Mouse (Mus musculus) thymus, postnatal 4 days (tissue): Measurements from ENCODE around the gene Amfr.

Source experiments
- DNase-seq: peaks from one replicate; pipeline ENCODE4 v3.0.0; 2021

Gene Amfr

DNA sequence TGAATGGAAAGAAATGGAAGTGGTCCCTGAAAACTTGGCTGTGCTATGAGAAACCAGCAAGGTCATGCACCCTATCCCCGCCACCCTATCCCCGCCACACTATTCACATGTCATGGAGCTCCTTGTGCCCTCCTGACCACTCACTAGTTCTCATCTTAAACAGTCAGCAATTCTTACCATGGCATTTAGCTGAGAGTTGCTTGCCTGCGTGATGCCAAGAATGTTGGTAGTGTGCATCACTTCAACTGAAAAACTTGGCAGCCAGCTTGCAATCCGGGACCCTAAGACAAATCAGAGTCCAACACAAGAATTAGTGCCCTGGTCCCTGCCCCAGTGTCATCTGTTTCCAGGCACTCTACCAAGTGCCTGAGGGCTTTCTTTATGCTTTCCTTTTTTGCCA lies 32.5 kb downstream of the Amfr start:
- no peak for DNase-seq

DNA sequence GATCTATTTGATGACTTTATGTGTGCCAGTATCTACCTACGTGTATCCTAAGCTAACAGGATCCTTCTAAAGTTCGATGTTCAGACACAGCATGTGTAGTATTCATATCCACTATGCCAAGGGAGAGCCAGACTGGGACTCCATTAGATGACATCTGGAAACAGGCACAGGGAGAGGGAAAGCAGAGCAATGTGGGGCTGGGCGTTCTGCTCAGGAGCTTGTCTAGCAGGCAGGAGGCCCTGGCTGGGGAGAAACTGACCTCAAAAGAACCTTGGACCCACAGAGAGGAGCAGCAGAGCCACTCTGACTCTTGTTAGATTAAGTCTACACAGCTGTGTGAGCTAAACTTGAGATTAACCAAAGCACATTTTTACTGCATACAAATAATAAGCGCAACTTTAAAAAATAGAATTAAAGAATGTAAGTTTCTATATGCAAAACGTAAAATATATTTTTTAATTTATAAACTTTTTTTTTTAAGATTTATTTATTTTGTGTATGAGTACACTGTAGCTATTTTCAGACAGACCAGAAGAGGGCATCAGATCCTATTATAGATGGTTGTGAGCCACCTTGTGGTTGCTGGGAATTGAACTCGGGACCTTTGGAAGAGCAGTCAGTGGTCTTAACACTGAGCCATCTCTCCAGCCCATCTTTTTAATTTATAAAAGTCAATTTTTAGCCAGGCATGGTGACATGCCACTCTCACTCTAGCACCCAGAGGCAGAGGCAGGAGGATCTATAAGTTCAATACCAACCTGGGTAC lies 36.0 kb downstream of the Amfr start:
- DNase-seq: peak; percentile 2

DNA sequence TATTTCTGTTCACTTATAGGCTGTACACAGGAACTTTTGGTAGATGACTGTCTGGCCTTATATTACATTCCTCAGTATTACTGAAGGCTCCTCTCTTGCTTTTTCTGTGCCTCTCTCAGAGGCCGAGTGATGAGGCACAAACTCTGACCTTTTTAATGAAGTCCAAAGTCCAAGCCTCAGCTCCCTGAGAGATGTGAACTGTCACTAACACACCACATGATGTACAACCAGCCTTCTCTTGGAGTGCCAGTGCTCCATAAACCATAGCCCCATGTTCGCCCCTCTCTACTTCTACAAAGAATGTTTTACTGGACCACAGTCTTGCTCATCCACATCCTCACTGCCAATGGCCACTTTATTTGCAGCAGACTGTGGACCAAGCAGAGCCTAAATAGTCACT lies 37.3 kb downstream of the Amfr start:
- no peak for DNase-seq

DNA sequence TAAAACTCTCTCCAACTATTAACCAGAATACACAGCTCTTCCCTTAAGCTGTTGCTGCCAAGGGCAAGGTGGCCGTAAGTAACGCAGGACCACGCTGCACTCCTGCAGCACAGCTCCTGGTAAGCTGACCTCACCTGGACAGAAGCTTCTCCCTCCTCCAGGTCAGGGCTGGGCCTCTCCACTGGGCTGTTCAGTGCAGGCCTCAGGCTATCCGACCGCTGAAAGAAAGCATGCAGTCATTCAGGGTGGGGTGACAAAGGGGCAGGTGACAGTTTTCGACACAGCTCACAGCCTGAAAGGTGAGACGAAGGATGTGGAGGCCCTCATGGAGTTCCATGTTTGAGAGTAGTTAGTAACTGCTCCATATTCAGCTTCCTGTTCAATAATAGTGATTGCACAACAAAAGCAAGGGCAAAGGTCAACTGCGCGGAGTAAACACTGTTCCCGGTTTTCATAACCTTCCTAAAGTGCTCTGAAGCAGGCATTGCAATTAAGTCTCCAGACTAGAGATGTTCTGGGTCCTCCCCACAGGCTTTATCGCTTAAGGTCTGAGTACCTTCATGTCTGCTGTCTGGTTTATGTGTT lies 37.9 kb downstream of the Amfr start:
- DNase-seq: no peak

DNA sequence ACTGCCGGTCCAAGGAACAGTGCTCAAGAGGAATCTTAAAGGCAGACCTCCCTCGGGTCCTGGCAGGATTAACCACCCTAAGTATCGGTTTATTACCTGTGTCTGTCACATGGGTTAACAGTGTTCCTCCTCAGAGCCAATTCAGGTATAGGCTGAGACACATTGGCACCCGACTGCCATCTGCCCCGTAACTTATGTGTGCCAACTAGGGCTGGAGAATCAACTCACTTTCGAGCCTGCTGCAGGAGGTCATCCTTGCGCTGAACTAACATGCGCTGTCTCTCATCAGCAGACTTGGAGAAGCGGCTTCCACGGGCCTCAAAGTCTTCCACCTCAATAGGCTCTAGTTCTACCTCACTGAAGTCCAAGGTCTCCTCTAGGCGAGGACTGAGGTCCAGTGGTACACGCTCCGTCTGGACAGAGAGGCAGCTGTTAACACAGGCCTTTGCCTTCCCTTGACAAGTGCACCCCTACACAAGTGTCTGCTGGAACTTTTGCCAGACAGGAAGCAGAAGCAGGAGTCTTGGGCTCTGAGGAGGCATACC lies 38.7 kb downstream of the Amfr start:
- DNase-seq: no peak

DNA sequence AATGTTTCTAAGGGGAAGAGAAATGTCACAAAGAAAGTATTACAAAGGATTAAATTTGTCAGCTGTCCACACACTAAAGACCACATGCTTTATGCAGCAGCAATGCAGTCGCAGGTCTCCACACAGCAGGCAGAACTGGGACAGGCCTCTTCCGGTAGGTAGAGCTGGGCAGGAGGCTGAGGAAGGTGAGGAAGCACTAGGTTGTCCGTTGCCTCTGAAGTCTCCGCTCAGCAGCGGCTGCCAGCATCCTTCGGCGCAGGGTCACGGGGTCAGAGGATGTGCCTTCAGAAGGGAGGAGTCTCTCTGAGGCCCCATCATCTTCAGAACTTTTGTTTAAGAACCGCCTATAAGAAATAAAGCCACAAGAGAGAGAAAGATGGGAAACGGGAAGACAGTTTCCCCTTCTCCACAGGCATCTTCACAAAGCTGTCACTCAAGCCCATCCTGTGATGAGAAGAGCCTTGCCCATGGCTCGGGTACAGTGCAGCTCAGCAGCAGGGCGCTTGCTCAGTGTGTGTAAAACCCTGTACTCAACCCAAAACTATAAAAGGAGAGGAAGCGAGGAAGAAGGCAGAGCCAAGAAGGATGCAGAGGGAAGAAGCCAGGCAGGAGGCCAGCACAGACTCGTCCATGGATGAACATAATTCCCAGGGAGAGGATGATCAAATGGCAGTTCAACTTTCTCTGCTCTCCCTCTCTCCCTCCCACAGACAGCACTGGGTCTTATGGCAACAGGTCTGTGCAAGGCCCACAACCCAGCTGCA lies 39.5 kb downstream of the Amfr start:
- no peak for DNase-seq

DNA sequence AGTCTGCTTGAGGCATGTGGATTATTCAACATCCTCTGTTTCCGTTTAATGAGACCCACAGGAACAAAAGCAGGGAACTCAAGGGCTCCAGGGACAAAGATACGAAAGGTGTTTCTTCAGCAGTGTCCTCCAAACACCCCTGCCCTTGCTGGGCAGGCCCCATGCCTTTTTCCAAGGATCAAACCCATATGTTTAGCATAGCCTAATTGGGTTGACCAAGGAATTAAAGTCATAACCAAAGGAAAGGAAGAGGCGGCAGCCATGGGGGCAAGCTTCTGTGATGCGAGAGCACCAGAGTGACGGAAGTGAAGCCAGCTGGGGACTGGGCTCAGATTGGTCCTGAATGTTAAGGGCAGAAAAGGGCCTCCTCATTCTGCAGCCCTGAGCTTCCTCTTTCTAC lies 40.4 kb downstream of the Amfr start:
- DNase-seq: no peak

DNA sequence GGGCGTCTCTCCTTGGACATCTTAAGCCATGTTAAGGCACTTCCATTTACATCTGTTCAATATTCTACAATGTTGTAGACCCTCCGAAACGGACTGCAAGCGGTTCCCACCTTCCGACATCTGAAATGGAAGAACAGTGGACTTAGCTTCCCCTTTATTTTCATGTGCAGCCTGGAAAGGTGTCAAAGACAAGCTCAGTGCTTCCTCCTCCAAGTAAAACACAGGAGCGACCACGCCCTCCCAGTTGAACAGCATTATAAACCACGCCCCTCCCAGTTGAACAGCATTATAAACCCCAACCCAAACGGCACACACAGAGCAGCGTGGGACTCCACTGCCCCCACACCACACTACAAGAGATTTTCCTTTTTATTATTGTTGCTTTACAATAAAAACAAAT lies 41.2 kb downstream of the Amfr start:
- no peak for DNase-seq

DNA sequence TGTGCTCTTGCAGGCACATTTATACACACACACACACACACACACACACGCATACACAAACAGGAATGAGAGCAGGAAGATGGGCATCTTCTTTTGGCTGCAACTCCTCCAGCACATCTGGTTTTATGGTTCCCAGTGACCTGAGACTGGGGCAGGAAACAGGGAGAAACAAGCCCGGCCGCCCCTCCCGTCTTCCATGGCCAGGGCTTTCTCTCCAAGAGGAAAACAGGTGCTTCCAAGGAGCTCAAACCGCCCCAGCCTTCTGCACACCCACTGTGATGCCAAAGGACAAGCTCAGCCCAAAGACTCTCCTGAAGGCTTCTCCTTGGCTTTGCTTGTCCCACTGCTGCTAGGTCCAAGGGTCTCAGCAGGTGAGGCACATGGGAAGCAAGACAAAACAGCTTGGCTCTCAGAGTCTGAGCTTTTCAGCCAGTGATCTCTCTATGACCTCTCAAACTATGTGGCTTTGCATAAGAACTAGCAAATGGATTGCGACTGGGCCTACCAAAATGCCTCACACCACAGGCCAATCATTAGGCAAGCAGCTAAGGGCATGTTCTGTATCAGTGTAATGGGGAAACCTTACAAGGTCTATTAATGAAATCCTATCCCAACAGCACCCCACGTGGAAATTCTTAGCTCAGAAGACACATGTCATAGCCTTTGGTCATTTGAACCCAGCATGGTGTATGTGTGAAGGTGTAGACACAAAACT lies 42.9 kb downstream of the Amfr start:
- no peak for DNase-seq

DNA sequence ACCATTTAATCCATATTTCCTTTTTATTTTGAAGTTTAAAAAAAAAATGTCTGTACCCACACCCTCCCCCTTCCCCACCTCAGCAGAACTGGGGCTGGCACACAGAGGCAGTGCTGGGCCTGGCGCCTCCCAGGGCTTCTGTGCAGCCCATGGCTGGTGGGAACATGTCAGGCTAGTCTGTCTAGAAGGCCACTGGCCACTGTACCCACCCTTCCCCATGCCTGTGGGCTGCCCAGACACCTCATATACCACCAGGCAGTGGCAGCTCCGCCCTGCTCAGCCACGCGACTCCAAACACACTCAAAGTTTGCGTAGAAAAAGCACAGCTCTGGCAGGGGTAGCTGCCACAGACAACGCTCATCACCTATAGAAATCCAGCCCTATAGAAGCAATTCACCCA lies 44.3 kb downstream of the Amfr start:
- DNase-seq: no peak

DNA sequence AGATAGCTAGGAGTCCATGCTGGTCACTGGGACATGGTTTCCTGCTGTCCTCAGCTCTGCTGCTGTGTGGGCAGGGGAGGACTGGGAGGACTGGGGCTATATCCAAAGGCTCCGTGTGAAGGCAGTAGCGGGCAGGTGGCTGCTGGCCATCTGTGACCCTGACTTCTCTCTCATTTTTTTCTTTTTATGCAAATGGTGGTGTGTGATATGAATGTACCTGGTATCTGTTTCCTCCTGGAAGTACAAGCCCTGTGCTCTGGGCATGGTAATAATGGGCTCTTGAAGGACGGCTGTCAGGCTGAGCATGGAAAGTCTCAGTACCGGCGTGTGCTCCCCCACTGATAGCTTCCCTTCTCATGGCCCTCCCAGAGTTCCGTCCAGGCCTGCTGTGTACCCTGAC lies 51.7 kb downstream of the Amfr start:
- no peak for DNase-seq

DNA sequence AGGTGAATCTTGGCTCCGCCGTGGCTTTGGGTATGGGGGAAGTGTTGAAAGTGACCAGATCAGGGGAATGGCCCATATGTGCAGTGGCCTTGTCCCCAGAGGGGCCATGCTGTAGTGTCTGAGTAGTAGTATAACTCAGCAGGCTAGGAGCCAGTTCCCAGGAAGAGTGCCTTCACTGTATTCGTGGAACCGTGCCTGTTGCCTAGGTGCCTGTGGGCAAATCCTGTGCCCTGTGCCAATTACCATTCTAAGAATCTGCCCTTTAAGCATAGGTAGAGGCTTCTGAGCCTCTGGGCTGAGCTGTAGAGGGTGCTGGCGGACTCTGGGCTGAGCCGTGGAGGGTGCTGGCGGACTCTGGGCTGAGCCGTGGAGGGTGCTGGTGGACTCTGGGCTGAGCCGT lies 54.2 kb downstream of the Amfr start:
- DNase-seq: no peak

DNA sequence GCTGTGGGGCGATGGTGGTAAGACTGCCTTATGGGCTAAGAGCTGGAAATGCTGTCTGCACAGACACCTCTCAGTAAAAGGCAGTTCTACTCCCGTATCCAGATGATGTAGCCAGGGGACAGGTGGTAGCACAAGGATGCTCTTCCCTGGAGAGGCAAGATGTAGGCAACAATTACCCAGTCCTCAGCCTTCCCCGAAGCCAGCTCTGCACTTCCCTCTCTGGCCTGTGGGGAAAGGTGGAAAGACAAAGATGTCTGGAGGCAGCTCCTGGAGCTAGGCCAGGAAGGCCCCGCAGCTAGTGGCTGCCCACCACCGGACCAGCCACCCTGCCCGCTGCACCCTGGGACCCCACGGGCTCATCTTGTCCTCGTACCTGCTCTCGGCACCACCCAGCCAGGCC lies 60.1 kb downstream of the Amfr start:
- no peak for DNase-seq

DNA sequence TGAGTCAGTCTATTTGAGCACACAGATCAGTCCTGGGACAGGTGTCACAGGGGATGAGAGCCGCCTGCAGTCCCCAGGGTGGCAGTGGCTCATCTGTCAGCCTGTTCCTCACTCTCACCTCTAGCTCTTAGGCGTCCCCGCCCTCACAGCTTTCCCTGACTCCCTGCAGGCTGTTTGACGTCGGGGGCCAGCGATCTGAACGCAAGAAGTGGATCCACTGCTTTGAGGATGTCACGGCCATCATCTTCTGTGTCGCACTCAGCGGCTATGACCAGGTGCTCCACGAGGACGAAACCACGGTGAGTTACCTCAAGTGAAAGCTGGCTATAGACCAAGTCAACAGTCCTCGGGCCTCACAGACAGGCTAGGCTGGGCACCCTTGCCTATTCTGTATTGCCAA lies 62.5 kb downstream of the Amfr start:
- no peak for DNase-seq

DNA sequence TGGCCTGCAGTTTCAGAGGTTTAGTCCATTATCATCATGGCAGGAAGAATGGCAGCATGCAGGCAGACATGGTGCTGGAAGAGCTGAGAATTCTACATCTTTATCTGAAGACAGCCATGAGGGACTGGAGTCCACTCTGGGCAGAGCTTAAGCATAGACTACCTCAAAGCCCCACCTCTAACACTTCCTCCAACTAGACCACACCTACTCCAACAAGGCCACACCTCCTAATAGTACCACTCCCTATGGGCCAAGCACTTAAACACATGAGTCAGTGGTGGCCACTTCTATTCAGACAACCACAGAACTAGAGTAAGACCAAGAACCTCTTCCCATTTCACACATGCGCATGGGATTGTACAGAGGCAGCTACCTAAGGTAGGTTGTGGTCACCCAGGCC lies 66.2 kb downstream of the Amfr start:
- DNase-seq: no peak

DNA sequence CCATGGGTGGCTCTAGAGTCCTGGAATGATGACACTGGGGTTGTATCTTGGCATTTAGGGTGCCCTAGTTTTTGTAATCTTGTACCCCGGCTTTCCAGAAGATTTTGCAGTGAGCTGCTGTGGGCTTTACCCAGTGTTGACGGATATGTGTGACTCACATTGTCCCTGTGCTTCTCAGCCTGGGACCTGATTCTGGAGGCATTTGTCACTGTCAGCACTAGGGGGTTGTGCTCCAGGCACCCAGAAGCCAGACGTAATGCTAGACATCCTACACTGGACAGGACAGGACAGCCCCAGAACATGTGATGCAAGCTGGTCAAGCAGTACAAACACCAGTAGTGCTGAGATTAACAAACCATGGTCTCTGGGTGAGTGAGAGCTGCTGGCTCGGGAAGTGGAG lies 66.9 kb downstream of the Amfr start:
- DNase-seq: no peak

DNA sequence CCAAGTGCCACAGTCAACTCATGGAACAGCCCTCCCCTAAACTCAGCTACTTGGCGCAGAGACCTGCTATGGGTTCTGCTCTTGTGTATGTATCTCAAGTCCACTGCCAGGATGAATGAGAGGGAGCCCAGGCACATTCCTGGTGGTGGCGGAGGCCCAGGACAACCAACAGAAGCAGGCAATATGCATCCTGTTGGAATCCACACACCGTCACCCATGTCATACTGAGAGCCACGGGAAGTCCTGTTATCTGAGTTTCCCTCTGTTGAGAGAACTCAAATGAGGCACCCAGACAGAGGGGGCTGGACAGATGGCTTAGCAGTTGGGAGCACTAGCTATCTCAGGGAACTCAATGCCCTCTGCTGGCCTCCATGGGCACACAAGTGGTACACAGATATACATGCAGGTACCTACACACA lies 71.0 kb downstream of the Amfr start:
- no peak for DNase-seq

DNA sequence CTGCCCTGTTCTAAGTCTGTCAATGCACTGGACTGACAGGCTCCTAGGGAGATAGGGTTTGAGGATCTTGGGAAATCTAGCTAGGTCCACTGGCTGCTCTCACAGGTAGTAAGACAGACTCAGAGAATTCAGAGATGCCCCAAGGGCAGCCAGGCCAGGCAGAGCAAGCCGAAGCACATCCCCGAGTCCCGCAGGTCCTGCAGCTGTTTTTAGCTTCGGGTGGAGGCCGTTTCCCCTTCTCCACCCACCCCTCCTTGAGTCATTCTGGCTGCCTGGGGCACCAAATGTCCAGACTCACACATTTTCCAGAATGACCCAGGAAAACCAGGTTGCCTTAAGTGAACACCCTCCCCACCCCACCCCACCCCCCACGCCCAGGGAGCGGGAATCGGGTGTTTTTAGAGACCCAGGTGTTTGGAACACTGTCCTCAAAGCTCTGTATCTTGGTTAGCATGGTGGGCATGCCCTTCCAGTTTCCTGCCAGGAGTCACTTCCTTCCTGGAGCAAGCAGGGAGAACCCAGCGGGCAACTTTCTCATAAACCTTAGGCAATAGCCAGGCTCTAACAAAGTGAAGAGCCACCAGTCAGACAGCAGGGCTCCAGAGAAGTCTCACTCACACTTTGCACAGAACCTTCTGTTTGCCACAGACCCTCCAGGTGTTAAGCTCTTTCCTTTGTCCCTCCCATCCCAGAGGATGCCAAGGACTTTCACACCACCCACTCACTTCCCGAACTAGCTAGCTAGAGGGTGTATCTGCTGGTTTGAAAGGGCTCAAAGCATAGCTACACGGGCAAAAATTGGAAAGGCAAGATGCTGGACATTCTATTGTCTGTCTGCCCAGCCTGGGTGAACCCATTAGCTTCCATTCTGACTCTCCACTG lies 71.9 kb downstream of the Amfr start:
- no peak for DNase-seq

DNA sequence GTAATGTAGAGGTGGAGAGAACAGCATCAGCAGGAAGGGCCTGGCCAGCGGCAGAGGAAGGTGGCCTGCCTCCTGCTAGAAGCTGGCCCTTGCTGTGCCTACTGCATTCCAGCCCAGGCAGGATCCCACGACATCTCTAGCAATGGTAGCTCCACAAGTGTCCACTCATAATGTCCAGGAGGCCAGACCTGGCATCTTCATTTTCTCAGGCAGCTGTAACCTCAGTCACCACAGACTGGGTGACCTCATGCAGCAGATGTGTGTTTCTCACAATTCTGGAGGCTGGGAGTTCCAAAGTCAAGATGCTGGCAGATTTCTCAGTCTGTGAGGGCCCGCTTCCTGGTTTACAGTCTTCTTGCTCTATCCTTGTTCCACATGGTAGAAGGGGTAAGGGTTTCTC lies 74.4 kb downstream of the Amfr start:
- no peak for DNase-seq

DNA sequence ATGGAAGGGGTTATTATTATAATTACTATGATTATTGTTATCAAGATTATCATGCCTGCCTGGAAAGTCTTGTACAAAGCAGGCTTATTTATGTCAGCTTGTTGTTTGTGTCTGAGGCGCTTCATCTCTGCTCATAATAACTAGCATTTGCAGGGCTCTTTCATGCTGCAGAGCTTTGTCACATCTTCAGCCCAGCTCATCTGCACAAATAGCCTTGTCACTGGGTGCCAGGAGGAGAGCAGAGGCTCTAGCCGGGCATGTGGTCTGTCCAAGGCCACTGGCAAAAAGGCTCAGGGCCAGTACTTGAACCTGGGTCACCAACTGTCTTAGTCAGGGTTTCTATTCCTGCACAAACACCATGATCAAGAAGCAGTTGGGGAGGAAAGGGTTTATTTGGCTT lies 79.4 kb downstream of the Amfr start:
- DNase-seq: no peak

DNA sequence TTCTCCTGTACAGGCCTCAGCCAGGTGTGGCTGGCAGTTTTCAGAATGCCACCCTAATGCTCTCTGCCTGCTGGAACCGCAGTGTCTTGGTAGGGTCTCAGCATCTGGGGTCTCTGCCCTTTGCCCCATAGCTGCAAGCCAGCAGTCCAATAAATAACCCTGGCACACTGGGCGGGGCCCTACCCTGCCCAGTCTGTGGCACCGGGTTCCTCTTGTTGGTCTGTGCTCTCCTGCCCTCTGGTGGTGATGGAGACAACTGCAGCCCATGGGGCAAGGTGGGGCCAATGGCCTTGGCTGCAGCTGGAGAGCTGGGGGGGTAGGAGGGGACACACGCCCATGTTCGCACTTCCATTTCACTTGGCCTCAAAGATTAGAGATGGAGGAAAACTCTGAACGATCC lies 79.8 kb downstream of the Amfr start:
- peak; percentile 86 for DNase-seq

DNA sequence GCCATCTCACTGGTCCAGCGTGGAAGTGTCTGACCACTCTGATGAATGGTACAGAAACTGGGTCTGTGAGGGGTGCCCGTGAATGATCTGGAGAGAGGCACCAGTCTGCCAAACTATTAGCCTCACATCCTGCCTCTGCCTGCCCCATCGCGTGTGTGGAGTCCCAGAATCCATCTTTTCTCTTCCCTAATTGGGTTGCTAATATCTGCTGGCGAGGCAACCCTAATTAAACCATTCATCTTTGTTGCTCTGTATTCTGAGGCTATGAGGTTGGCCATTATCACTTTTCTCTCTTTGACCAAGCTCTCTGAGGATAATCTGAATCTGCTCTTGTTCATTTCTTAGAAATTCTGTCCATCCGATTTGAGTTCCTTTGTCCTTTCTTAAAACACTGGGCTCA lies 81.3 kb downstream of the Amfr start:
- DNase-seq: no peak
